32 mouse cellular contexts compared by ENCODE assay signal in genomic region chr6:91704446-91704845, GRCm38 (mm10). TPM values are rescaled to one million over a fixed set of nuclear protein-coding genes. Genes with fewer than 3 reads are reported as not detected.
A peak's percentile ranks its signal among the peaks of the same experiment; 100 is the strongest.
DNase-seq lines count a peak whose midpoint lies in the region; ATAC-seq and TF ChIP-seq lines count a peak whose summit lies in the region.
"Had no signal": no experiment of that assay in that cellular context is flagged by ENCODE, and none has a peak within 500 bp of the region (broad histone marks: within the 10 kb centered on the region; RNA-seq: fewer than 3 reads in every experiment).

No protein-coding gene starts in this region.

- H3K36me3 ChIP-seq in intestine, embryonic 15.5 days, result peaks cover 22% of the 10 kb centered on the region
- peaks cover 33% of the 10 kb centered on the region; the same call in 1 of the 2 replicates for H3K36me3 ChIP-seq in intestine, postnatal 0 days (ENCODE audit: control insufficient read depth, insufficient read depth)
- peaks cover 19% of the 10 kb centered on the region for H3K36me3 ChIP-seq in ES-Bruce4 (ENCODE audit: control insufficient read depth, insufficient read depth, low read length, poor library complexity, severe bottlenecking)
- H3K36me3 ChIP-seq: G1E had no signal

- 90% methylated on average over 1 of the region's 1 CpGs for WGBS in intestine, embryonic 15.5 days
- 71% methylated on average over 1 of the region's 1 CpGs for WGBS in intestine, postnatal 0 days

- no peak for ATAC-seq in intestine, embryonic 15.5 days
- no peak for ATAC-seq in intestine, postnatal 0 days
- ATAC-seq: activated CD4-positive, CD25-positive, alpha-beta regulatory T cell, adult 4 months; forebrain, embryonic 14.5 days; forebrain, postnatal 0 days; hindbrain, postnatal 0 days; inflammation-experienced regulatory T-cells, adult 6 months; Patski had no signal

- H3K9me3 ChIP-seq in intestine, embryonic 15.5 days, result no peaks in the 10 kb centered on the region
- no peaks in the 10 kb centered on the region for H3K9me3 ChIP-seq in intestine, postnatal 0 days (ENCODE audit: control insufficient read depth)
- H3K9me3 ChIP-seq in ES-Bruce4 (replicated peaks; ENCODE audit: control insufficient read depth, insufficient read depth, low read length, poor library complexity, severe bottlenecking), result no peaks in the 10 kb centered on the region
- H3K9me3 ChIP-seq: embryonic facial prominence, embryonic 12.5 days; embryonic facial prominence, embryonic 15.5 days; G1E; heart, embryonic 10.5 days had no signal

- no peaks in the 10 kb centered on the region for H3K27me3 ChIP-seq in intestine, embryonic 15.5 days (replicated peaks)
- no peaks in the 10 kb centered on the region for H3K27me3 ChIP-seq in intestine, postnatal 0 days (replicated peaks; ENCODE audit: control insufficient read depth, insufficient read depth, low read length)
- H3K27me3 ChIP-seq in ES-Bruce4 (ENCODE audit: control insufficient read depth, insufficient read depth, low read length, poor library complexity, severe bottlenecking), result no peaks in the 10 kb centered on the region
- H3K27me3 ChIP-seq: CH12.LX; embryonic facial prominence, embryonic 12.5 days; embryonic facial prominence, embryonic 15.5 days; heart, embryonic 13.5 days; Patski had no signal

- TF ChIP-seq CTCF in intestine, postnatal 0 days (IDR thresholded peaks at IDR 0.05; ENCODE audit: low read depth), result no peak
- TF ChIP-seq CTCF in ES-Bruce4 (IDR thresholded peaks at IDR 0.05; ENCODE audit: low read depth, low read length), result no peak

- no peak for TF ChIP-seq POLR2A in ES-Bruce4 (IDR thresholded peaks at IDR 0.05; ENCODE audit: insufficient read depth, low read length)

- H3K4me3 ChIP-seq in intestine, embryonic 15.5 days (replicated peaks), result no peak overlapping the region
- H3K4me3 ChIP-seq in intestine, postnatal 0 days (ENCODE audit: low read depth, low read length), result no peak overlapping the region
- H3K4me3 ChIP-seq in ES-Bruce4 (ENCODE audit: low read depth, low read length), result no peak overlapping the region
- H3K4me3 ChIP-seq: embryonic facial prominence, embryonic 12.5 days; embryonic facial prominence, embryonic 15.5 days; heart, adult 2 months; heart, embryonic 10.5 days; heart, embryonic 13.5 days had no signal

- peaks cover 46% of the 10 kb centered on the region for H3K4me1 ChIP-seq in intestine, embryonic 15.5 days (replicated peaks)
- H3K4me1 ChIP-seq in intestine, postnatal 0 days (replicated peaks; ENCODE audit: control insufficient read depth, insufficient read depth, low read length), result peaks cover 12% of the 10 kb centered on the region; the same call in 1 of the 2 replicates
- peaks cover 9% of the 10 kb centered on the region for H3K4me1 ChIP-seq in ES-Bruce4 (ENCODE audit: control insufficient read depth, insufficient read depth, low read length)

- DNase-seq in ZHBTc4 (ENCODE audit: low read depth, low spot score), result peak; percentile 64
- no peak for DNase-seq in ovary, postnatal 14 days (ENCODE audit: low spot score)
- no peak for DNase-seq in neural tube, embryonic 10.5 days (ENCODE audit: extremely low spot score, low spot score)
- DNase-seq in right cerebral cortex, postnatal 14 days, result no peak
- DNase-seq: adrenal gland, adult 8-10 months; adrenal gland, postnatal 36 days; B cell, adult 2 months; cerebellum, adult 11 months; cerebellum, adult 2 months; cerebellum, adult 9-11 months; cerebellum, postnatal 25 days; forebrain, postnatal 0 days; gastrocnemius, postnatal 10 days; gastrocnemius, postnatal 36 days; heart, adult 2 months; heart, postnatal 14 days; heart, postnatal 4 days had no signal

- TF ChIP-seq EP300 in ES-Bruce4 (IDR thresholded peaks at IDR 0.05; ENCODE audit: insufficient read depth, low read depth, low read length), result no peak

- H3K9ac ChIP-seq in intestine, embryonic 15.5 days, result no peak overlapping the region
- no peak overlapping the region for H3K9ac ChIP-seq in intestine, postnatal 0 days (ENCODE audit: low read depth, low read length)
- H3K9ac ChIP-seq in ES-Bruce4 (ENCODE audit: low read depth, poor library complexity, severe bottlenecking), result no peak overlapping the region
- H3K9ac ChIP-seq: embryonic facial prominence, embryonic 12.5 days; embryonic facial prominence, embryonic 15.5 days; forebrain, postnatal 0 days; heart, embryonic 13.5 days; hindbrain, embryonic 14.5 days had no signal

- peak overlapping the region; percentile 11; the same call in 1 of the 2 replicates for H3K27ac ChIP-seq in intestine, embryonic 15.5 days
- no peak overlapping the region for H3K27ac ChIP-seq in intestine, postnatal 0 days (ENCODE audit: low read depth, low read length)
- H3K27ac ChIP-seq in ES-Bruce4 (ENCODE audit: insufficient read depth, low read length), result peak overlapping the region; percentile 12; the same call in 1 of the 2 replicates
- H3K27ac ChIP-seq: embryonic facial prominence, embryonic 12.5 days; embryonic facial prominence, embryonic 15.5 days; heart, adult 2 months; heart, embryonic 10.5 days; heart, embryonic 13.5 days; hindbrain, embryonic 14.5 days; hindbrain, postnatal 0 days had no signal

- no peak overlapping the region for H3K4me2 ChIP-seq in intestine, embryonic 15.5 days (replicated peaks)
- no peak overlapping the region for H3K4me2 ChIP-seq in intestine, postnatal 0 days (replicated peaks; ENCODE audit: low read depth)
- H3K4me2 ChIP-seq: embryonic facial prominence, embryonic 12.5 days; embryonic facial prominence, embryonic 15.5 days; heart, embryonic 13.5 days; hindbrain, embryonic 14.5 days had no signal

RNA-seq across cellular contexts. Expression of gene Slc6a6, which starts 20.6 kb away (rescaled TPM):
- 78.0 and 87.9 TPM in 2 replicates for polyA plus RNA-seq in intestine, embryonic 15.5 days (2015; fragmentation: Nextera tagmentation; extraction: Ambion mirVana)
- polyA plus RNA-seq in intestine, postnatal 0 days (2015; fragmentation: Nextera tagmentation; extraction: Ambion mirVana), result 109 and 127 TPM in 2 replicates
- 109 and 114 TPM in 2 replicates for polyA plus RNA-seq in ES-Bruce4 (2011; ENCODE audit: insufficient read depth, insufficient read length, low read depth, missing spikeins)
